Mouse (Mus musculus) CH12.LX (cell line): ENCODE data around the gene Gm20388. TPM values are rescaled to one million over a fixed set of nuclear protein-coding genes. Genes with fewer than 3 reads are reported as not detected.

Experiments used
- DNase-seq: peaks from one replicate; pipeline ENCODE4 v3.0.0-alpha.2; 2013; ENCODE audit errors: extremely low read depth
- H3K27ac ChIP-seq: 2 replicates; pipeline ENCODE4 v1.5.1; 2012; ENCODE audit warnings: low read depth, mild to moderate bottlenecking, control low read depth, moderate library complexity; ENCODE audit not compliant: insufficient read depth
- H3K27me3 ChIP-seq: replicated peaks from 2 replicates; pipeline ENCODE3; 2012; ENCODE audit warnings: inconsistent platforms
- H3K36me3 ChIP-seq, 2 experiments: replicated peaks in 1 of 2; 2 replicates each; pipeline versions ENCODE3 to v1.6.1; 2012; ENCODE audit warnings: inconsistent platforms in 1 of 2, low read length in 1 of 2, mild to moderate bottlenecking in 1 of 2, mixed read lengths in 1 of 2, moderate library complexity in 1 of 2; ENCODE audit not compliant: control insufficient read depth in 1 of 2, insufficient read depth in 1 of 2
- H3K4me1 ChIP-seq, 2 experiments: 2 replicates each; pipeline ENCODE4 v1.6.1; 2012; ENCODE audit warnings: inconsistent platforms in 1 of 2, moderate library complexity in 1 of 2; ENCODE audit not compliant: insufficient read depth in 2 of 2, control insufficient read depth in 1 of 2
- H3K4me2 ChIP-seq: 2 replicates; pipeline ENCODE4 v1.6.1; 2012; ENCODE audit warnings: low read depth, mild to moderate bottlenecking, control low read depth; ENCODE audit not compliant: poor library complexity, insufficient read depth, severe bottlenecking
- H3K4me3 ChIP-seq, 3 experiments: fragments of 150-350 bp in 1 of 3; sonication (generic) in 1 of 3; replicated peaks in 1 of 3; 2 replicates each; pipeline versions ENCODE3 to v1.5.1; 2011 to 2012; ENCODE audit warnings: low read depth in 2 of 3, low read length in 2 of 3, mild to moderate bottlenecking in 2 of 3, moderate library complexity in 2 of 3, control low read depth in 1 of 3, improper control_type of control experiment in 1 of 3, inconsistent platforms in 1 of 3, mixed read lengths in 1 of 3; ENCODE audit not compliant: poor library complexity in 1 of 3
- H3K79me2 ChIP-seq: replicated peaks from 2 replicates; pipeline ENCODE4 v1.6.1; 2012; ENCODE audit warnings: mild to moderate bottlenecking, moderate library complexity; ENCODE audit not compliant: control insufficient read depth, poor library complexity, insufficient read depth, severe bottlenecking; ENCODE audit errors: extremely low read depth
- H3K9ac ChIP-seq: 2 replicates; pipeline ENCODE4 v1.6.1; 2012; ENCODE audit warnings: low read depth, mild to moderate bottlenecking, control low read depth, moderate library complexity; ENCODE audit not compliant: insufficient read depth
- H3K9me3 ChIP-seq: replicated peaks from 2 replicates; pipeline ENCODE3; 2012; ENCODE audit warnings: low read length, inconsistent platforms, mixed read lengths
- CHD1 ChIP-seq: IDR thresholded peaks from 2 replicates; pipeline ENCODE4 v1.6.1; 2012; ENCODE audit warnings: low read depth, low read length, improper control_type of control experiment, inconsistent platforms
- CHD2 ChIP-seq: IDR thresholded peaks from 2 replicates; pipeline ENCODE4 v1.6.1; 2011; ENCODE audit warnings: low read length, improper control_type of control experiment
- CTCF ChIP-seq, 2 experiments: IDR thresholded peaks in 1 of 2; conservative IDR thresholded peaks in 1 of 2; 2 replicates each; pipeline ENCODE4 v1.5.1; 2011 to 2012; ENCODE audit warnings: low read depth in 2 of 2, low read length in 2 of 2, improper control_type of control experiment in 1 of 2, inconsistent platforms in 1 of 2, mild to moderate bottlenecking in 1 of 2, moderate library complexity in 1 of 2
- ELF1 ChIP-seq: IDR thresholded peaks from 2 replicates; pipeline ENCODE4 v1.6.1; 2014; ENCODE audit warnings: low read depth, mild to moderate bottlenecking, inconsistent platforms, low read length, improper control_type of control experiment
- ETS1 ChIP-seq: conservative IDR thresholded peaks from 2 replicates; pipeline ENCODE4 v1.6.1; 2012; ENCODE audit warnings: low read depth, mild to moderate bottlenecking, inconsistent platforms, low read length, improper control_type of control experiment, moderate library complexity
- JUN ChIP-seq: IDR thresholded peaks from 2 replicates; pipeline ENCODE4 v1.6.1; 2011; ENCODE audit warnings: low read depth, mild to moderate bottlenecking, low read length, improper control_type of control experiment, moderate library complexity; ENCODE audit not compliant: insufficient read depth
- KAT2A ChIP-seq: IDR thresholded peaks from 2 replicates; pipeline ENCODE4 v1.6.1; 2012; ENCODE audit warnings: low read length, improper control_type of control experiment, inconsistent platforms; ENCODE audit not compliant: insufficient replicate concordance
- MAFK ChIP-seq: IDR thresholded peaks from 2 replicates; pipeline ENCODE4 v1.6.1; 2011; ENCODE audit warnings: low read length, improper control_type of control experiment; ENCODE audit not compliant: insufficient replicate concordance
- MAX ChIP-seq: IDR thresholded peaks from 2 replicates; pipeline ENCODE4 v1.6.1; 2011; ENCODE audit warnings: low read length, improper control_type of control experiment
- MXI1 ChIP-seq: IDR thresholded peaks from 2 replicates; pipeline ENCODE4 v1.6.1; 2011; ENCODE audit warnings: mild to moderate bottlenecking, low read depth, low read length, improper control_type of control experiment
- NELFE ChIP-seq: IDR thresholded peaks from 2 replicates; pipeline ENCODE4 v1.6.1; 2011; ENCODE audit warnings: low read depth, low read length, improper control_type of control experiment
- PAX5 ChIP-seq: IDR thresholded peaks from 2 replicates; pipeline ENCODE4 v1.6.1; 2012; ENCODE audit warnings: low read length, inconsistent platforms, mixed read lengths
- POLR2A ChIP-seq: IDR thresholded peaks from 2 replicates; pipeline ENCODE4 v1.6.1; 2011; ENCODE audit warnings: low read depth, mild to moderate bottlenecking, improper control_type of control experiment, low read length
- RAD21 ChIP-seq: IDR thresholded peaks from 2 replicates; pipeline ENCODE4 v1.6.1; 2011; ENCODE audit warnings: low read depth, mild to moderate bottlenecking, low read length, improper control_type of control experiment, moderate library complexity
- RCOR1 ChIP-seq: conservative IDR thresholded peaks from 2 replicates; pipeline ENCODE4 v1.6.1; 2012; ENCODE audit warnings: low read depth, mild to moderate bottlenecking, inconsistent platforms, low read length, improper control_type of control experiment
- SMC3 ChIP-seq: IDR thresholded peaks from 2 replicates; pipeline ENCODE4 v1.6.1; 2011; ENCODE audit warnings: low read depth, low read length, improper control_type of control experiment
- TBP ChIP-seq: conservative IDR thresholded peaks from 2 replicates; pipeline ENCODE4 v1.6.1; 2011; ENCODE audit warnings: low read depth, low read length, improper control_type of control experiment
- TCF12 ChIP-seq: IDR thresholded peaks from 2 replicates; pipeline ENCODE4 v1.6.1; 2014; ENCODE audit warnings: low read depth, mild to moderate bottlenecking, inconsistent platforms, low read length, improper control_type of control experiment
- ZC3H11A ChIP-seq: IDR thresholded peaks from 2 replicates; pipeline ENCODE4 v1.6.1; 2012; ENCODE audit warnings: low read depth, mild to moderate bottlenecking, inconsistent platforms, low read length, improper control_type of control experiment
- ZKSCAN1 ChIP-seq: IDR thresholded peaks from 2 replicates; pipeline ENCODE4 v1.6.1; 2012; ENCODE audit warnings: low read depth, inconsistent platforms, low read length, improper control_type of control experiment, borderline replicate concordance
- ZMIZ1 ChIP-seq: IDR thresholded peaks from 2 replicates; pipeline ENCODE4 v1.6.1; 2012; ENCODE audit warnings: low read depth, mild to moderate bottlenecking, inconsistent platforms, low read length, improper control_type of control experiment
- ZNF384 ChIP-seq: IDR thresholded peaks from 2 replicates; pipeline ENCODE4 v1.6.1; 2012; ENCODE audit warnings: low read depth, low read length, improper control_type of control experiment, inconsistent platforms
- dilution Hi-C: fragments of 300-500 bp; cut with MboI; formaldehyde crosslinking; loops from 2 replicates; pipeline ENCODE4 v1.14.3; 2020; ENCODE audit warnings: low sequenced_read_pairs; ENCODE audit not compliant: extremely low pct_unique_long_range_greater_than_20kb, extremely low pct_ligation_motif_present
- in situ Hi-C: fragments of 300-500 bp; cut with MboI; formaldehyde crosslinking; loops from 3 replicates; pipeline ENCODE4 v1.14.3; 2019; ENCODE audit warnings: low sequenced_read_pairs, low pct_ligation_motif_present, low pct_unique_long_range_greater_than_20kb, mixed read lengths
- polyA plus RNA-seq: library from polyadenylated mRNA; unstranded; fragments of >175 nt; gene quantifications from 2 replicates; pipeline ENCODE4 v1.2.1, GENCODE M21; 2012; ENCODE audit warnings: low read depth; ENCODE audit not compliant: insufficient read length
- total RNA-seq, 2 experiments: library from RNA; depleted of rRNA; stranded (reverse); fragments of 300-350 nt in 1 of 2; fragments of >200 nt in 1 of 2; gene quantifications; 2 replicates each; pipeline ENCODE4 v1.2.3; 2012 to 2014

Gm20388 gene
- total and polyA plus RNA-seq, 3 experiments, result 14.8 to 26.3 (median 22.2) TPM

DNA sequence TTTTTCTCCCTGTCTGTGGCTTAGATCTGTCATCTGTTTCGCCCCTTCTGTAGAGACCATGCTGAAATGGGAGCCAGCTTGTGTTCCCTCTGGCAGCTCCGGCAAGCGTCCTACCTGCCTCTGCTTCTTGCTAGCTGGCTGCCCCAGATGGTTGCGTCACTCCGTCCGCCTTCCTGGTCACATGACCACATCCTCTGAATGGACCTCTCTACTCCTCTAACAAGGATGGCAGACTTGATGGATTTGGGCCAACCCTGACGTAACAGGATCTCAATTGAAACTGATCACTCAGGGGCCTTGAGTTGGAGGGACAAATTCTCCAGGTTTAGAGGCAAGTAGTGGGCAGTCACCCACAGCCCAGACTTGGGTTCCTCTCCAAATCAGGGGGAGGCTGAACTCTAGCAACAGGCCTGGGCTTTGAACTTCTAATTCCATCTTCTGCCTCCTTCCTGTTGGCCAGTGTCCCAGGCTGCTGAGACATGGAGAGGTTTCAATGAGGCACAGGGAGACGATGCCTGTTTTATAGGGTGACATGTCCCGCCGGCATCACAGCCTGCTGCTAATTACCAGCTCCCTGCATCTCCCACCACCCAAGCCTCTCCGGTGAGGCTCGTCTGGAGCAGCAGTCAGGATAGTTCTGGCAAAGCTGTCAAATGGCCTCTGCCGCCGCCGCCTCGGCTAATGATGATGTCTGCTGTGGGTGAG is 2279.9 kb downstream of the Gm20388 start:
- Histone ChIP-seq H3K4me1 (peaks cover 6 to 11% of the 10 kb centered on the region in 2 experiments), H3K4me2 (no peak overlapping the region), H3K79me2 (no peaks in the 10 kb centered on the region), H3K27me3 (peaks cover 77% of the 10 kb centered on the region), H3K36me3 (no peaks in the 10 kb centered on the region), H3K9ac (no peak overlapping the region), H3K4me3 (no peak overlapping the region), H3K9me3 (peaks cover 3% of the 10 kb centered on the region), H3K27ac (no peak overlapping the region)
- TF ChIP-seq TCF12 (no peak), CHD1 (no peak), TBP (no peak), PAX5 (no peak), POLR2A (no peak), ZKSCAN1 (no peak), MXI1 (no peak), RCOR1 (no peak), ZC3H11A (no peak), KAT2A (no peak), MAFK (no peak), ZNF384 (no peak), SMC3 (no peak), NELFE (no peak), JUN (no peak), CTCF (conservative IDR thresholded peaks at IDR 0.05 in 1 of 2, IDR thresholded peaks at IDR 0.05 in 1 of 2; ENCODE audit: low read depth in 2 of 2, low read length in 2 of 2) (no peak), CHD2 (no peak), MAX (no peak), ETS1 (no peak), ELF1 (no peak)
- dilution Hi-C loops, result no loop called here
- no peak for DNase-seq
- in situ Hi-C loops, result no loop called here

DNA sequence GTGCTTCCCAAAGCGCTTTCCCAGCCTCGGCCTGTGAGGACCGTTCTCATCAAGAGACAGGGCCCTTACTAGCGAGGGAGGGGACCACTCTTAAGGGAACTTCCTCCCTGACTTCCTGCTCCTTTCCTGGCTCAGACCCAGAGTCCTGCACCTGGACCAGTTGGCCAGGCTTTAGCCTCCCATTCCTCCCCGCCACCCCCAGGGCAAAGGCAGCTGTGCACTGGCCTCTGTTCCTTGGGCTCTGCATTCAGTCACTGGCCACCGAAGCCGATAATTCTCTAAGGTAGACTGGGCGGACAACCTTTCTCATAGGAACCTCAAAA is 2280.4 kb downstream of the Gm20388 start:
- peaks cover 72% of the 10 kb centered on the region for H3K27me3 ChIP-seq
- H3K4me1 ChIP-seq, result peaks cover 3 to 11% of the 10 kb centered on the region in 2 experiments
- no peaks in the 10 kb centered on the region for H3K36me3 ChIP-seq
- in situ Hi-C loops, result no loop called here
- H3K27ac ChIP-seq, result no peak overlapping the region
- TF ChIP-seq PAX5 (no peak), ETS1 (no peak), KAT2A (no peak), POLR2A (no peak), MAFK (no peak), RAD21 (no peak), ZMIZ1 (no peak)
- dilution Hi-C loops, result no loop called here
- no peak for DNase-seq
- no peaks in the 10 kb centered on the region for H3K79me2 ChIP-seq
- H3K4me2 ChIP-seq, result no peak overlapping the region
- H3K4me3 ChIP-seq, result no peak overlapping the region
- no peak overlapping the region for H3K9ac ChIP-seq
- H3K9me3 ChIP-seq, result peaks cover 3% of the 10 kb centered on the region
